Mouse (Mus musculus): Measurements from ENCODE around the gene Cmtm1. TPM values are rescaled to one million over a fixed set of nuclear protein-coding genes. Genes with fewer than 3 reads are reported as not detected.
"Not testable (repeated sequence)": the region's sequence is repeated elsewhere in the genome, so short reads cannot be mapped to it uniquely, and the experiment has no call there.

Gene Cmtm1
- not detected in 2 replicates for polyA plus RNA-seq (2012; rRNA removed)

DNA sequence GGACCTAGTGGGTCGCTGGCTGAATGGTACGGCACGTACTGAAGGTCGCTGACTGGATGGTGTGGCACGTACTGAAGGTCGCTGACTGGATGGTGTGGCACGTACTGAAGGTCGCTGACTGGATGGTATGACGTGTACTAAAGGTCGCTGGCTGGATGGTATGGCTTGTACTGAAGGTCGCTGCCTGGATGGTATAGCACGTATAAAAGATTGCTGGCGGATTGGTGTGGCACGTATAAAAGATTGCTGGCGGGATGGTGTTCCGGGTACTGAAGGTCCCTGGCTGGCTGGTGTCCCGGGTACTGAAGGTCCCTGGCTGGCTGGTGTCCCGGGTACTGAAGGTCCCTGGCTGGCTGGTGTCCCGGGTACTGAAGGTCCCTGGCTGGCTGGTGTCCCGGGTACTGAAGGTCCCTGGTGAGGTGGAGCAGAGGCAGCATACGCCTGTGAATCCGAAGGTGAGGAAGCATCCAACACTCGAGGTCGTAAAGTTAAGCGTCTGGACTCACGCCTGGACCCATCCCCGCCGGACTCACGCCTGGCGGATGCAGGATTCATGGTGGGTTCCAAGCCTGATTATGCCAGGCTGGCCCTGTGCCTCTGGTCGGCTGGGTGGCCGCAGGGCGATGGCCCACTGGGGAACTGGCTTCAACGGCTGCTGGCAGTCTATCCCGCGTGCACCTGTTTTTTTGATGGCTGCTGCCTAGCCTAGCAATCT lies at the start of gene Cmtm1, which contains the start of gene Gm45711:
TSS of gene Cmtm1 (minus strand) at position 705 of the 715 bp plus-strand sequence.
TSS of gene Gm45711 (minus strand) at position 641 of the 715 bp plus-strand sequence.
- not testable (repeated sequence) for H3K27ac ChIP-seq (ENCODE audit: insufficient read depth, low read length); H3K4me1 ChIP-seq (ENCODE audit: control insufficient read depth, insufficient read depth, low read length); H3K4me3 ChIP-seq (ENCODE audit: insufficient read depth, low read length)

DNA sequence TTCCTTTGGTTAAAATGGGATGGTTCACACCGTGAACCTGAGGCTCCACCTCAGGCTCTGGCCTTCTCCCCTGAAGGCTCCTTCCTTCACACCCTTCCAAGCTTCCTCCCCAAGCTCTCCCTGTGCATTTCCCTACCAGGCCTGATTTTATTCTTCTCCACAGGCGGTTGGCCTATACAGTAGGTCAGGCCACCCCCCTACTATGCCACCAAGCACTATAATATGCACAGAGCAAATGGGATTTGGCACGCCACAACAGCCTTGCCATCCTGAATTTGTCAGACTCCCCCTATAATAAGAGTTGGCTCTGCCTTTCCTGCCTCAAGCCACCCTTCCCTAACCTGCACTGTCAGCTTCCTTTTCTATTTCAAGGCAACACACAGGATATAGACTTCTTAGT lies 48.7 kb upstream of the Cmtm1 start:
- Histone ChIP-seq H3K4me1 (ENCODE audit: control insufficient read depth, insufficient read depth, low read length) (no peaks in the 10 kb centered on the region), H3K27ac (ENCODE audit: insufficient read depth, low read length) (no peak overlapping the region), H3K4me3 (ENCODE audit: insufficient read depth, low read length) (no peak overlapping the region)
- TF ChIP-seq POLR2A (IDR thresholded peaks at IDR 0.05; ENCODE audit: extremely low read depth, insufficient read depth, low read length) (no peak), CTCF (IDR thresholded peaks at IDR 0.05; ENCODE audit: extremely low read depth, insufficient read depth, low read length) (no peak)

DNA sequence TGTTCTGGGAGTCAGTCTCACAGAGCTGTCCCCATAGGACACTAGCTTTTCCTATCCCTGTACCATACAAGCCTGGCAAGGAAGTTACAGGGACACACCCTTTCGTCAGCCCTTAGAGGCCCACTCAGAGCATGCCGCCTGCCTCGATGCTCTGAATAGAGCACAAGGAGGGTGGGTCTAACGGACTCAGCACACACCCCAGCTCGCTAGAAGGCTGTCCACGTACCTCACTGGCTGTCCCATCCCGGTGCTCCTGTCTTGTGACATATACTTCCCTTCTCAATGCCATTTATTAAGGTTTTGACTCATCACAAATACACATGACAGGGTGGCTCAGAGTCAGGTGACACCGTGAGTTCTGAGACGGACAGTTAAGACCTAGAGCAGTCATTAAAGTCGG lies 44.6 kb upstream of the Cmtm1 start:
- Histone ChIP-seq H3K27ac (ENCODE audit: insufficient read depth, low read length) (no peak overlapping the region), H3K4me3 (ENCODE audit: insufficient read depth, low read length) (no peak overlapping the region), H3K4me1 (ENCODE audit: control insufficient read depth, insufficient read depth, low read length) (no peaks in the 10 kb centered on the region)
- TF ChIP-seq CTCF (IDR thresholded peaks at IDR 0.05; ENCODE audit: extremely low read depth, insufficient read depth, low read length), result no peak
- no peak for TF ChIP-seq POLR2A (IDR thresholded peaks at IDR 0.05; ENCODE audit: extremely low read depth, insufficient read depth, low read length)

DNA sequence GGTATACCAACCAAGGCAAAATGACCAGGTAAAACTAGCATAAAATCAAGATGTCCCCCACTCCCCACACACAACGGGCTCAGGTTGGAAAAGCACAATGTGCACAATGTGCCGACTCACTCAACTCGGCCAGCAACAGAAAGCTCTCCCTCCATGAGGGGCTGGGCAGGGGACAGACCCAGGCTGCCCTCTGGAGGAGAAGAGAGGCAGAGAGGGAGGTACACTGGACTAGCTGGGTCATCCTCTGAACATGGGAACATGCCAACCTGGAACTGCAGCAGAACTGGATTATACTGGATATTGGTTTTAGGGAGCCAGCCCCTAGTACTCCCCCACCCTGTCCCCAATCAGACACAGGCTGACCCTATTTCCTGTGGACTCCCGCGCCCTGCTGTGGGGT lies 43.2 kb upstream of the Cmtm1 start:
- TF ChIP-seq CTCF (IDR thresholded peaks at IDR 0.05; ENCODE audit: extremely low read depth, insufficient read depth, low read length) (peak; percentile 32; the same call in 1 of the 2 replicates), POLR2A (IDR thresholded peaks at IDR 0.05; ENCODE audit: extremely low read depth, insufficient read depth, low read length) (no peak)
- Histone ChIP-seq H3K27ac (ENCODE audit: insufficient read depth, low read length) (no peak overlapping the region), H3K4me1 (ENCODE audit: control insufficient read depth, insufficient read depth, low read length) (no peaks in the 10 kb centered on the region), H3K4me3 (ENCODE audit: insufficient read depth, low read length) (no peak overlapping the region)

DNA sequence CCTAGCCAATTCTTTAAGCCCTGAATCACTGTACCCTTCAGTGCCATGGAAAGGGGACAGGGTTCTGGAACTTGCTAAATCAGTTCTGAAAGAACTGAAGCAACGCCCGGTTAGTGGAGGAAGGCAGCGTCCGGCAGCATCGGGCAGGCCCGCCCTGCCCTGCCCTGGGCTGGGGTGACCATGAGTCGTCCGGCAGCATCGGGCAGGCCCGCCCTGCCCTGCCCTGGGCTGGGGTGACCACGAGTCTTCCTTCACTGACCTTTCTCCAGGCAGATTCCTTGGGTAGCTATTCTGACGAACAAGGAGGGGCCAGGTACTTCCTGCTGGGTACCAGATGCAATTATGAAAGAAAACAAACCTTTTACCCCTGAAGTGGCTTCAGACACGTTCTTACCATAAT lies 40.1 kb upstream of the Cmtm1 start:
- TF ChIP-seq POLR2A (IDR thresholded peaks at IDR 0.05; ENCODE audit: extremely low read depth, insufficient read depth, low read length) (no peak), CTCF (IDR thresholded peaks at IDR 0.05; ENCODE audit: extremely low read depth, insufficient read depth, low read length) (no peak)
- H3K27ac ChIP-seq (ENCODE audit: insufficient read depth, low read length), result no peak overlapping the region
- H3K4me3 ChIP-seq (ENCODE audit: insufficient read depth, low read length), result no peak overlapping the region
- no peaks in the 10 kb centered on the region for H3K4me1 ChIP-seq (ENCODE audit: control insufficient read depth, insufficient read depth, low read length)

DNA sequence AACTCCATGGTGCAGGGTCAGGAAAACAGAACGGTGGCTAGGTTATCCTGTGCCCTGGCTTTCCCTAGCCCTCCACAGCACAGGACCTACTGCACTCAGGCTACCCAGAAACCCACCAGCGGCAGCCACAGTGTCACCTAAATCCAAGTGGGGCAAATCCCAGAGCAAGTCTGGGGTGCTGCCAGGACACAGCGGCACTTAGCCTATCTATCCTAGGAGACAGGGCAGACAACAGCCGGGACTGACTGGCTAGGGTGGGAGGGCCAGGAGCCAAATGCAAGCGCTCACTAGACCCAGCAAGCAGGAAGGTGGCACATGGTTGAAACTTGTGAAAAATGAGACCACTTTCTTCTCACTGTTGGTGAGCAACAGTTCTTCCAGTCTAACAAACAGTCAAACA lies 39.0 kb upstream of the Cmtm1 start:
- H3K27ac ChIP-seq (ENCODE audit: insufficient read depth, low read length), result no peak overlapping the region
- TF ChIP-seq CTCF (IDR thresholded peaks at IDR 0.05; ENCODE audit: extremely low read depth, insufficient read depth, low read length), result no peak
- TF ChIP-seq POLR2A (IDR thresholded peaks at IDR 0.05; ENCODE audit: extremely low read depth, insufficient read depth, low read length), result no peak
- H3K4me3 ChIP-seq (ENCODE audit: insufficient read depth, low read length), result no peak overlapping the region
- H3K4me1 ChIP-seq (ENCODE audit: control insufficient read depth, insufficient read depth, low read length), result no peaks in the 10 kb centered on the region

DNA sequence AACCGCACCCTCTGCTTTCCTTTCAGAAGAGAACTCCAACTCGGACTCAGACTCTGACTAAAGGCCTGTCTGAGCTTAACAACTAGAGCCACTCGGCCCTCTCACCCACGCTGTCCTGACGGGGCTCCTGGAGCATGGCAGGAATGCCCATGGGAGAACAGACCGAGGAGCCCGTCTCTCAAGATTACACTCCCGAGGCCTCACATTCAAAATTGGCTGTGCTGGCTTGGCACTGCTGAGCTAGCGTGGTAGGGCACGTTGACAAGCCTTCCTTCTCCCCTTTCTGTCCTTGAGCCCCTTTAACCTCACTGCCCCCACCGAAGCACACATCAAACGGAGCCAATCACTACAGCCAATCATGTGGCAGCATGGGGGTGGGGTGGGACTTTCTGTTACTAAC lies 36.8 kb upstream of the Cmtm1 start:
- Histone ChIP-seq H3K4me3 (ENCODE audit: insufficient read depth, low read length) (no peak overlapping the region), H3K27ac (ENCODE audit: insufficient read depth, low read length) (no peak overlapping the region), H3K4me1 (ENCODE audit: control insufficient read depth, insufficient read depth, low read length) (no peaks in the 10 kb centered on the region)
- TF ChIP-seq CTCF (IDR thresholded peaks at IDR 0.05; ENCODE audit: extremely low read depth, insufficient read depth, low read length), result no peak
- TF ChIP-seq POLR2A (IDR thresholded peaks at IDR 0.05; ENCODE audit: extremely low read depth, insufficient read depth, low read length), result no peak

DNA sequence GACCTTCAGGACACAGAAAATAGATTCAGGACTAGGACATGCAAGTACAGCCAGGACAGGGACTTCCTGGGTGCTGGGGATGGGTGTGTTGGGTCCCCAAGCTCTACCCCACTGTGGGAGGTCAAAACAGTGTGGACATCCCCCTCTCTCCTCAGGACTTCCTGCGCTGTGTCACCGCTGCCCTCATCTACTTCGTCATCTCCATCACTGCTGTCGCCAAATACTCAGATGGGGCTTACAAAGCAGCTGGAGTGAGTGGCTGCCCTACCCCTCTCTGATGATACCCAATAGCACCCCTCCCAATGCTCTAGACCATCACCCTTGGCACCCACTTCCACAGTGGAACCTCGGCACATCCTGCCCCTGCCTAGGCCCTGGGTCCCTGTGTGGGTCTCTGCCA lies 34.7 kb upstream of the Cmtm1 start:
- TF ChIP-seq POLR2A (IDR thresholded peaks at IDR 0.05; ENCODE audit: extremely low read depth, insufficient read depth, low read length) (no peak), CTCF (IDR thresholded peaks at IDR 0.05; ENCODE audit: extremely low read depth, insufficient read depth, low read length) (no peak)
- no peaks in the 10 kb centered on the region for H3K4me1 ChIP-seq (ENCODE audit: control insufficient read depth, insufficient read depth, low read length)
- H3K4me3 ChIP-seq (ENCODE audit: insufficient read depth, low read length), result no peak overlapping the region
- no peak overlapping the region for H3K27ac ChIP-seq (ENCODE audit: insufficient read depth, low read length)

DNA sequence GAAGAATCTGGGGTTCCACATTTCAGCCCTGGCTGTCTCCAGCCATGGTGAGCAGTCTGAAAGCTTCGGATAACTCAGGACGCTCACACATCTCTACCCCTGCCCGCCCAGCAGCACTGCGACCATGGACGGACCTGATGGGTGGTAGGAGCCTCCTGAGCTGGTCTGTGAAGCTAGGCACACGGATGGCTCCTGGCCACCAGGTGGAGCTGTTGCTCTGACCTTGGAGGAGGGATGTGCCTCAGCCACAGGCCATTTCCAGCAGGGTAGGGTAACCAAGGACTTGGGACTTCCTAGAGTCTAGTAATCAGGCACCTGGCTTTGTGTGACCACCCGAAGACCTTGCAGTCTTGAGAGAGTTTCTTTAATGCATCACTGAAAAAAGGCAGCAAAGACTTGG lies 34.0 kb upstream of the Cmtm1 start:
- Histone ChIP-seq H3K4me1 (ENCODE audit: control insufficient read depth, insufficient read depth, low read length) (no peaks in the 10 kb centered on the region), H3K4me3 (ENCODE audit: insufficient read depth, low read length) (no peak overlapping the region), H3K27ac (ENCODE audit: insufficient read depth, low read length) (no peak overlapping the region)
- TF ChIP-seq POLR2A (IDR thresholded peaks at IDR 0.05; ENCODE audit: extremely low read depth, insufficient read depth, low read length) (no peak), CTCF (IDR thresholded peaks at IDR 0.05; ENCODE audit: extremely low read depth, insufficient read depth, low read length) (peak; percentile 96)

DNA sequence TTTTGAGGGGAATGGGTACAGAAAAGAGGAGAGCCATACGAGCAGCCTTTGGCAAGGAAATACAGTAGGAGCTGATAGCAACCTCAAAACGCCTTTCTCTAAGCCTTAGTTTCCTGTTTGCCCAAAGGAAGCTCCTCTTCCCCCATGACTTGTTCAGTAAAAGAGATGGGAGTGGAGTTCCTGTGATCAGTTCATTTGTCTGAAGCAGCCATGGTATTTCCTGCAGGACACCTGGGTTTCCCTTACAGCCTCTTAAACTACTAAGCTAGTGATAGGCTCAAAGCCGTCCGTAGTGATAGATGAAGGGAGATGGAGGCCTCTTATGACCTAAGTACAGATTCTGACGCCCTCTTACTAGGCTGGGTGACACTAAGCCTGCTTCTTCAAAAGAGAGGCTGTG lies 32.5 kb upstream of the Cmtm1 start:
- Histone ChIP-seq H3K27ac (ENCODE audit: insufficient read depth, low read length) (no peak overlapping the region), H3K4me3 (ENCODE audit: insufficient read depth, low read length) (no peak overlapping the region), H3K4me1 (ENCODE audit: control insufficient read depth, insufficient read depth, low read length) (no peaks in the 10 kb centered on the region)
- TF ChIP-seq CTCF (IDR thresholded peaks at IDR 0.05; ENCODE audit: extremely low read depth, insufficient read depth, low read length) (no peak), POLR2A (IDR thresholded peaks at IDR 0.05; ENCODE audit: extremely low read depth, insufficient read depth, low read length) (no peak)
